Mouse (Mus musculus): ENCODE measurements around the gene Rreb1. TPM values are rescaled to one million over a fixed set of nuclear protein-coding genes. Genes with fewer than 3 reads are reported as not detected.

Gene Rreb1
- polyA plus RNA-seq, 2 experiments, result 19.0 to 21.4 TPM

- ATAC-seq (ENCODE audit: low FRiP score, low read depth) (no peak), DNase-seq (ENCODE audit: low spot score) (no peak)
- TF ChIP-seq POLR2A (IDR thresholded peaks at IDR 0.05; ENCODE audit: borderline replicate concordance, extremely low read depth, insufficient read depth, insufficient read length), result no peak
- Histone ChIP-seq H3K9ac (ENCODE audit: low read depth, low read length, severe bottlenecking) (no peak overlapping the region), H3K27me3 (ENCODE audit: control insufficient read depth, insufficient read depth, low read length) (no peaks in the 10 kb centered on the region), H3K4me3 (replicated peaks; ENCODE audit: low read length) (no peak overlapping the region), H3K36me3 (ENCODE audit: control insufficient read depth, insufficient read depth, low read length) (no peaks in the 10 kb centered on the region), H3K27ac (replicated peaks; ENCODE audit: low read depth, low read length) (no peak overlapping the region), H3K4me1 (ENCODE audit: control insufficient read depth, insufficient read depth, low read length) (no peaks in the 10 kb centered on the region), H3K4me2 (replicated peaks; ENCODE audit: low read depth, low read length, severe bottlenecking) (no peak overlapping the region), H3K9me3 (ENCODE audit: control insufficient read depth, low read length) (no peaks in the 10 kb centered on the region)
- 90% methylated on average over 5 of the region's 5 CpGs for WGBS
These were observed 25.0 kb downstream of the Rreb1 start for GRCm38 (mm10) chr13:37803244-37803643.

- no peak for DNase-seq (ENCODE audit: low spot score)
- WGBS, result 85% methylated on average over 5 of the region's 5 CpGs
- H3K4me1 ChIP-seq (ENCODE audit: control insufficient read depth, insufficient read depth, low read length), result no peaks in the 10 kb centered on the region
- H3K4me3 ChIP-seq (replicated peaks; ENCODE audit: low read length), result no peak overlapping the region
- no peaks in the 10 kb centered on the region for H3K36me3 ChIP-seq (ENCODE audit: control insufficient read depth, insufficient read depth, low read length)
- H3K9me3 ChIP-seq (ENCODE audit: control insufficient read depth, low read length), result no peaks in the 10 kb centered on the region
- no peak overlapping the region for H3K27ac ChIP-seq (replicated peaks; ENCODE audit: low read depth, low read length)
- H3K27me3 ChIP-seq (ENCODE audit: control insufficient read depth, insufficient read depth, low read length), result no peaks in the 10 kb centered on the region
- TF ChIP-seq POLR2A (IDR thresholded peaks at IDR 0.05; ENCODE audit: borderline replicate concordance, extremely low read depth, insufficient read depth, insufficient read length), result no peak
- H3K4me2 ChIP-seq (replicated peaks; ENCODE audit: low read depth, low read length, severe bottlenecking), result no peak overlapping the region
- ATAC-seq (ENCODE audit: low FRiP score, low read depth), result no peak
- no peak overlapping the region for H3K9ac ChIP-seq (ENCODE audit: low read depth, low read length, severe bottlenecking)
These were observed 25.8 kb downstream of the Rreb1 start for GRCm38 (mm10) chr13:37804023-37804422.

- Histone ChIP-seq H3K36me3 (ENCODE audit: control insufficient read depth, insufficient read depth, low read length) (no peaks in the 10 kb centered on the region), H3K27me3 (ENCODE audit: control insufficient read depth, insufficient read depth, low read length) (no peaks in the 10 kb centered on the region), H3K4me3 (replicated peaks; ENCODE audit: low read length) (no peak overlapping the region), H3K4me2 (replicated peaks; ENCODE audit: low read depth, low read length, severe bottlenecking) (no peak overlapping the region), H3K9me3 (ENCODE audit: control insufficient read depth, low read length) (no peaks in the 10 kb centered on the region), H3K4me1 (ENCODE audit: control insufficient read depth, insufficient read depth, low read length) (no peaks in the 10 kb centered on the region), H3K27ac (replicated peaks; ENCODE audit: low read depth, low read length) (no peak overlapping the region), H3K9ac (ENCODE audit: low read depth, low read length, severe bottlenecking) (no peak overlapping the region)
- TF ChIP-seq POLR2A (IDR thresholded peaks at IDR 0.05; ENCODE audit: borderline replicate concordance, extremely low read depth, insufficient read depth, insufficient read length), result no peak
- WGBS, result 78% methylated on average over 9 of the region's 9 CpGs
- DNase-seq (ENCODE audit: low spot score), result no peak
- ATAC-seq (ENCODE audit: low FRiP score, low read depth), result no peak
These were observed 36.8 kb downstream of the Rreb1 start for GRCm38 (mm10) chr13:37815001-37815400.

GRCm38 (mm10) chr13:37816736-37817135 is 38.5 kb downstream of the Rreb1 start:
- Histone ChIP-seq H3K9me3 (ENCODE audit: control insufficient read depth, low read length) (no peaks in the 10 kb centered on the region), H3K9ac (ENCODE audit: low read depth, low read length, severe bottlenecking) (no peak overlapping the region), H3K27ac (replicated peaks; ENCODE audit: low read depth, low read length) (no peak overlapping the region), H3K4me3 (replicated peaks; ENCODE audit: low read length) (no peak overlapping the region), H3K36me3 (ENCODE audit: control insufficient read depth, insufficient read depth, low read length) (no peaks in the 10 kb centered on the region), H3K27me3 (ENCODE audit: control insufficient read depth, insufficient read depth, low read length) (no peaks in the 10 kb centered on the region), H3K4me2 (replicated peaks; ENCODE audit: low read depth, low read length, severe bottlenecking) (no peak overlapping the region), H3K4me1 (ENCODE audit: control insufficient read depth, insufficient read depth, low read length) (no peaks in the 10 kb centered on the region)
- no peak for TF ChIP-seq POLR2A (IDR thresholded peaks at IDR 0.05; ENCODE audit: borderline replicate concordance, extremely low read depth, insufficient read depth, insufficient read length)
- WGBS, result 80% methylated on average over 5 of the region's 5 CpGs
- DNase-seq (ENCODE audit: low spot score) (no peak), ATAC-seq (ENCODE audit: low FRiP score, low read depth) (no peak)

GRCm38 (mm10) chr13:37821413-37821812 is 43.2 kb downstream of the Rreb1 start:
- no peak for TF ChIP-seq POLR2A (IDR thresholded peaks at IDR 0.05; ENCODE audit: borderline replicate concordance, extremely low read depth, insufficient read depth, insufficient read length)
- Histone ChIP-seq H3K4me2 (replicated peaks; ENCODE audit: low read depth, low read length, severe bottlenecking) (no peak overlapping the region), H3K4me1 (ENCODE audit: control insufficient read depth, insufficient read depth, low read length) (peaks cover 6% of the 10 kb centered on the region; the same call in 1 of the 2 replicates), H3K9me3 (ENCODE audit: control insufficient read depth, low read length) (no peaks in the 10 kb centered on the region), H3K27ac (replicated peaks; ENCODE audit: low read depth, low read length) (no peak overlapping the region), H3K27me3 (ENCODE audit: control insufficient read depth, insufficient read depth, low read length) (no peaks in the 10 kb centered on the region), H3K9ac (ENCODE audit: low read depth, low read length, severe bottlenecking) (no peak overlapping the region), H3K4me3 (replicated peaks; ENCODE audit: low read length) (no peak overlapping the region), H3K36me3 (ENCODE audit: control insufficient read depth, insufficient read depth, low read length) (no peaks in the 10 kb centered on the region)
- DNase-seq (ENCODE audit: low spot score), result peak; percentile 41
- ATAC-seq (ENCODE audit: low FRiP score, low read depth), result no peak
- WGBS, result 42% methylated on average over 4 of the region's 4 CpGs
